Mouse (Mus musculus): ENCODE measurements around the gene Krtap10-4. TPM values are rescaled to one million over a fixed set of nuclear protein-coding genes. Genes with fewer than 3 reads are reported as not detected.
A peak's percentile ranks its signal among the peaks of the same experiment; 100 is the strongest.

Krtap10-4 gene
- polyA plus RNA-seq (2015; fragmentation: Nextera tagmentation; extraction: Ambion mirVana), result not detected in 2 replicates

- H3K9me3 ChIP-seq, result peaks cover 4% of the 10 kb centered on the region; the same call in 1 of the 2 replicates
- H3K9ac ChIP-seq, result no peak within 1 kb of the TSS
- WGBS, result 52% methylated on average over 6 of the region's 6 CpGs
- no peaks in the 10 kb centered on the region for H3K27me3 ChIP-seq (replicated peaks)
- no peak within 1 kb of the TSS for H3K27ac ChIP-seq (replicated peaks)
- H3K4me2 ChIP-seq, result no peak within 1 kb of the TSS
- ATAC-seq (ENCODE audit: extremely low read depth, insufficient number of reproducible peaks, low FRiP score, low TSS enrichment), result no peak
- no peaks in the 10 kb centered on the region for H3K36me3 ChIP-seq
- H3K4me3 ChIP-seq, result no peak within 1 kb of the TSS
- H3K4me1 ChIP-seq, result no peaks in the 10 kb centered on the region
These were observed at the start of gene Krtap10-4 for GRCm38 (mm10) chr10:77826951-77827350. Gene Krtap10-4, minus strand, starts transcription at chr10:77827095.

- Histone ChIP-seq H3K9ac (no peak overlapping the region), H3K27me3 (replicated peaks) (peaks cover 13% of the 10 kb centered on the region; the same call in 1 of the 2 replicates), H3K27ac (replicated peaks) (no peak overlapping the region), H3K4me3 (no peak overlapping the region), H3K4me1 (no peaks in the 10 kb centered on the region), H3K4me2 (no peak overlapping the region), H3K9me3 (no peaks in the 10 kb centered on the region), H3K36me3 (no peaks in the 10 kb centered on the region)
- WGBS, result 67% methylated on average over 7 of the region's 7 CpGs
- no peak for ATAC-seq (ENCODE audit: extremely low read depth, insufficient number of reproducible peaks, low FRiP score, low TSS enrichment)
These were observed 42.8 kb upstream of the Krtap10-4 start for GRCm38 (mm10) chr10:77869651-77870050.

- 6% methylated on average over 1 of the region's 1 CpGs for WGBS
- H3K9ac ChIP-seq, result no peak overlapping the region
- no peak for ATAC-seq (ENCODE audit: extremely low read depth, insufficient number of reproducible peaks, low FRiP score, low TSS enrichment)
These were observed 40.7 kb upstream of the Krtap10-4 start for GRCm38 (mm10) chr10:77867546-77867945.

GRCm38 (mm10) chr10:77864762-77865143, 37.9 kb upstream of the Krtap10-4 start:
- H3K4me1 ChIP-seq, result no peaks in the 10 kb centered on the region
- peak overlapping the region; percentile 16 for H3K4me3 ChIP-seq
- H3K27me3 ChIP-seq (replicated peaks), result peaks cover 28% of the 10 kb centered on the region
- H3K36me3 ChIP-seq, result no peaks in the 10 kb centered on the region
- WGBS, result 34% methylated on average over 11 of the region's 11 CpGs
- no peak for ATAC-seq (ENCODE audit: extremely low read depth, insufficient number of reproducible peaks, low FRiP score, low TSS enrichment)
- no peaks in the 10 kb centered on the region for H3K9me3 ChIP-seq
- no peak overlapping the region for H3K27ac ChIP-seq (replicated peaks)
- H3K9ac ChIP-seq, result no peak overlapping the region
- H3K4me2 ChIP-seq, result peak overlapping the region; percentile 50

More at GRCm38 (mm10) chr10:77867546-77867945, 40.7 kb upstream of the Krtap10-4 start:
- no peak overlapping the region for H3K4me2 ChIP-seq
- H3K27me3 ChIP-seq (replicated peaks), result peaks cover 22% of the 10 kb centered on the region
- H3K36me3 ChIP-seq, result no peaks in the 10 kb centered on the region
- H3K4me3 ChIP-seq, result no peak overlapping the region
- H3K9me3 ChIP-seq, result no peaks in the 10 kb centered on the region
- no peak overlapping the region for H3K27ac ChIP-seq (replicated peaks)
- no peaks in the 10 kb centered on the region for H3K4me1 ChIP-seq

- peaks cover 24% of the 10 kb centered on the region for H3K27me3 ChIP-seq (replicated peaks)
- no peaks in the 10 kb centered on the region for H3K4me1 ChIP-seq
- no peaks in the 10 kb centered on the region for H3K36me3 ChIP-seq
- H3K4me2 ChIP-seq, result peak overlapping the region; percentile 50
- H3K27ac ChIP-seq (replicated peaks), result no peak overlapping the region
- peak overlapping the region; percentile 16 for H3K4me3 ChIP-seq
- H3K9ac ChIP-seq, result no peak overlapping the region
- H3K9me3 ChIP-seq, result no peaks in the 10 kb centered on the region
- 26% methylated on average over 13 of the region's 14 CpGs for WGBS
- ATAC-seq (ENCODE audit: extremely low read depth, insufficient number of reproducible peaks, low FRiP score, low TSS enrichment), result no peak
These were observed 37.3 kb upstream of the Krtap10-4 start for GRCm38 (mm10) chr10:77864067-77864761.

DNA sequence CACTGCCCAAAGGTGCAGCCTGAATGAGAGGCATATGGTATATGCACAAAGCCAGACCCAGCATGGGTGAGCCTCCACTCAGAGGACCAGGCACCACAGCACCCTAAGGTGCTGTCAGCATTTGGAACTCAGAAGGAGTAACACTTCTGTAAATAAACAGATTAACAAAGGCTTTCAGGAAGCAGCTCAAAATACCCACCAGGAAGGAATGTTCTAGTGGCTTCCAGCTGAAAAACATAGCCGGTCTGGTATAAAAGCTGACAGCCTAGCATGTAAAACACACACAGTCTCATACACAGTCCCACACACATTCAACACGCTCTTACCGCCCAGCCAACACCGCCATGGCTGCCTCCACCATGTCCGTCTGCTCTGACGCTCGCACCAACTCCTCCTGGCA, 34.8 kb upstream of the Krtap10-4 start, which contains the start of gene Gm3285:
TSS of gene Gm3285 (plus strand) at position 301 of the 400 bp plus-strand sequence.
- no peaks in the 10 kb centered on the region for H3K9me3 ChIP-seq
- peaks cover 21% of the 10 kb centered on the region for H3K27me3 ChIP-seq (replicated peaks)
- H3K9ac ChIP-seq, result no peak within 1 kb of the TSS
- WGBS, result 43% methylated on average over 7 of the region's 7 CpGs
- no peaks in the 10 kb centered on the region for H3K36me3 ChIP-seq
- H3K4me2 ChIP-seq, result no peak within 1 kb of the TSS
- H3K4me3 ChIP-seq, result no peak within 1 kb of the TSS
- no peak within 1 kb of the TSS for H3K27ac ChIP-seq (replicated peaks)
- no peaks in the 10 kb centered on the region for H3K4me1 ChIP-seq
- ATAC-seq (ENCODE audit: extremely low read depth, insufficient number of reproducible peaks, low FRiP score, low TSS enrichment), result no peak

GRCm38 (mm10) chr10:77852559-77852958, 25.7 kb upstream of the Krtap10-4 start, which contains the start of gene Gm10318:
Gene Gm10318, plus strand, starts transcription at chr10:77852859.
- WGBS, result 58% methylated on average over 9 of the region's 9 CpGs
- ATAC-seq (ENCODE audit: extremely low read depth, insufficient number of reproducible peaks, low FRiP score, low TSS enrichment), result no peak

DNA sequence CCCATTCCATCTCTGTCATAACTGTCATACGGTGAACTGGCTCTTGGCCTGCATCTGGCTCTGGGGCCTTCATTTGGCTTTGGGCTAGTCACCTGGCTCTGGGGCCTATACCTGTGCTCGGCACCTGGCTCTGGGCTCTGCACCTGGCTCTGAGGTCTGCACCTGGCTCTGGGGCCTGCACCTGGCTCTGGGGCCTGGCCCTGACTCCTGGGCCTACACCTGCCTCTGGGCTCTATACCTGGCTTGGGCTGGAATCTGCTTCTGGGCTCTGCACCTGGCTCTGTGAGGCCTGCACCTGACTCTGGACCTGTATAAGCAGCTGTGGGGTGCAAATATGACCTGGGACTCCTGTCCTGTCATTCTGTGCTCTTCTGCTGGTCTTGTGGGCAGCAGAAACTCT, 20.6 kb upstream of the Krtap10-4 start:
- peaks cover 20% of the 10 kb centered on the region; the same call in 1 of the 2 replicates for H3K9me3 ChIP-seq
- WGBS, result 71% methylated on average over 2 of the region's 2 CpGs
- no peak overlapping the region for H3K27ac ChIP-seq (replicated peaks)
- H3K4me2 ChIP-seq, result no peak overlapping the region
- no peak for ATAC-seq (ENCODE audit: extremely low read depth, insufficient number of reproducible peaks, low FRiP score, low TSS enrichment)
- no peak overlapping the region for H3K9ac ChIP-seq
- no peaks in the 10 kb centered on the region for H3K36me3 ChIP-seq
- H3K4me3 ChIP-seq, result no peak overlapping the region
- no peaks in the 10 kb centered on the region; the same call in 1 of the 2 replicates for H3K27me3 ChIP-seq (replicated peaks)
- no peaks in the 10 kb centered on the region for H3K4me1 ChIP-seq

More at GRCm38 (mm10) chr10:77852559-77852958, 25.7 kb upstream of the Krtap10-4 start, which contains the start of gene Gm10318:
- Histone ChIP-seq H3K27ac (replicated peaks) (no peak within 1 kb of the TSS), H3K9me3 (no peaks in the 10 kb centered on the region), H3K4me2 (no peak within 1 kb of the TSS), H3K27me3 (replicated peaks) (peaks cover 12% of the 10 kb centered on the region; the same call in 1 of the 2 replicates), H3K4me3 (no peak within 1 kb of the TSS), H3K4me1 (no peaks in the 10 kb centered on the region), H3K9ac (no peak within 1 kb of the TSS), H3K36me3 (no peaks in the 10 kb centered on the region)

- Histone ChIP-seq H3K9ac (no peak overlapping the region), H3K9me3 (peaks cover 23% of the 10 kb centered on the region; the same call in 1 of the 2 replicates), H3K27me3 (replicated peaks) (no peaks in the 10 kb centered on the region), H3K4me2 (no peak overlapping the region), H3K27ac (replicated peaks) (no peak overlapping the region), H3K36me3 (no peaks in the 10 kb centered on the region), H3K4me3 (no peak overlapping the region), H3K4me1 (no peaks in the 10 kb centered on the region)
- 15% methylated on average over 2 of the region's 2 CpGs for WGBS
- no peak for ATAC-seq (ENCODE audit: extremely low read depth, insufficient number of reproducible peaks, low FRiP score, low TSS enrichment)
These were observed 20.1 kb upstream of the Krtap10-4 start for GRCm38 (mm10) chr10:77846961-77847360.

DNA sequence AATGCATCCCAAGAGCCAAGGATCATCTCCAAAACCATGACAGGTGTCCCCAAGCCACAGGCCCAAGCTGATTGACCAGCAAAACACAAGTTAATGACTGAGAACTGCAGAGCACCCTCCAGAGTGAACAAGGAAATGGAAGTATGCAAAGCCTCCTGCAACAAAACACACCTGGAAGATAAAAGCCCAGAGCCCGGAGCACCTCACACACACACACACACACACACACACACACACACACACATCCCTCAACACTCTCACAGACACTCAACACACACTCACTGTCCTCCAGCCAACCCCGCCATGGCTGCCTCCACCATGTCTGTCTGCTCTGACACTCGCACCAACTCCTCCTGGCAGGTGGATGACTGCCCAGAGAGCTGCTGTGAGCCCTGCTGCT, 19.6 kb upstream of the Krtap10-4 start, which contains the start of gene Gm36176:
TSS of gene Gm36176 (plus strand) at position 301 of the 400 bp plus-strand sequence.
- H3K9me3 ChIP-seq, result peaks cover 23% of the 10 kb centered on the region; the same call in 1 of the 2 replicates
- no peaks in the 10 kb centered on the region for H3K4me1 ChIP-seq
- H3K36me3 ChIP-seq, result no peaks in the 10 kb centered on the region
- H3K27ac ChIP-seq (replicated peaks), result no peak within 1 kb of the TSS
- WGBS, result 49% methylated on average over 3 of the region's 3 CpGs
- H3K4me3 ChIP-seq, result no peak within 1 kb of the TSS
- H3K9ac ChIP-seq, result no peak within 1 kb of the TSS
- no peak within 1 kb of the TSS for H3K4me2 ChIP-seq
- ATAC-seq (ENCODE audit: extremely low read depth, insufficient number of reproducible peaks, low FRiP score, low TSS enrichment), result no peak
- H3K27me3 ChIP-seq (replicated peaks), result no peaks in the 10 kb centered on the region

DNA sequence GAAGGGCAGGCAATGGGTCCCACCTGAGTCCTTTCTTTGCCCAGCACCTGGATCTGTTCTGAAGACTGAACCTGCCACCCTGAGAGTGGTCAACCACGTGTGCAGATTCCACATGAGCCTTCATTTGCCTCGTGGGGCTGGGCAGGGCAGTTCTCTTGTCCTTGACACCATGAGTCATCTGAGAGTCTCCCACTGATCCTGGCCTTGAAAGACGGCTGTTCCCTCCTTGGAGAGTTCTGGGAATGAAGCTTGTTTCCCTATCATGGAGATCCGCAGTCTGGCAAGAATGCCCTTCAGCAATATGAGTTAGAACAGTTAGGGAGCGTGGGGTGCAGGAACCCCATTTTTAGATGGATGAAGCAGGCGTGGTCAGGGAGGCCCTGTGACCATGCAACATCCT, 12.1 kb upstream of the Krtap10-4 start:
- no peak overlapping the region for H3K4me3 ChIP-seq
- H3K27ac ChIP-seq (replicated peaks), result no peak overlapping the region
- no peak overlapping the region for H3K4me2 ChIP-seq
- H3K9me3 ChIP-seq, result peaks cover 17% of the 10 kb centered on the region
- 0 out of 2 replicates have a peak, but pooled peaks cover 5% of the 10 kb centered on the region for H3K27me3 ChIP-seq (replicated peaks)
- no peak for ATAC-seq (ENCODE audit: extremely low read depth, insufficient number of reproducible peaks, low FRiP score, low TSS enrichment)
- H3K4me1 ChIP-seq, result no peaks in the 10 kb centered on the region
- H3K9ac ChIP-seq, result no peak overlapping the region
- no peaks in the 10 kb centered on the region for H3K36me3 ChIP-seq
- WGBS, result 61% methylated on average over 6 of the region's 6 CpGs

Measured in heart, embryonic 13.5 days (tissue).